Mouse (Mus musculus): ENCODE measurements at regions not wholly inside any gene's neighbourhood (a gene's known extent, or its start where the extent isn't known, plus 50 kb on each side); places are given as distances from the start of the nearest gene placed in this dataset.
"Not testable (repeated sequence)": the region's sequence is repeated elsewhere in the genome, so short reads cannot be mapped to it uniquely, and the experiment has no call there.

- DNase-seq (ENCODE audit: inconsistent age in 2 of 2, low spot score in 1 of 2): peak in 1 of 2 experiments; percentile 64
Observed at GRCm38 (mm10) chr3:21953416-21953810, 123.0 kb upstream of the Tbl1xr1 start.

GRCm38 (mm10) chr3:21955681-21956080 is 120.8 kb upstream of the Tbl1xr1 start:
- no peak for DNase-seq (ENCODE audit: inconsistent age in 2 of 2, low spot score in 1 of 2)

- not testable (repeated sequence) for DNase-seq (ENCODE audit: inconsistent age in 2 of 2, low spot score in 1 of 2)
Observed at GRCm38 (mm10) chr3:21957105-21957504, 119.3 kb upstream of the Tbl1xr1 start.

- DNase-seq (ENCODE audit: inconsistent age in 2 of 2, low spot score in 1 of 2): no peak
Observed at GRCm38 (mm10) chr3:21958595-21959286, 117.7 kb upstream of the Tbl1xr1 start.

- no peak for DNase-seq (ENCODE audit: inconsistent age in 2 of 2, low spot score in 1 of 2)
Observed at GRCm38 (mm10) chr3:21961091-21961490, 115.4 kb upstream of the Tbl1xr1 start.

GRCm38 (mm10) chr3:21961746-21962145 is 114.7 kb upstream of the Tbl1xr1 start:
- DNase-seq (ENCODE audit: inconsistent age in 2 of 2, low spot score in 1 of 2): no peak

- DNase-seq (ENCODE audit: inconsistent age in 2 of 2, low spot score in 1 of 2): peak; percentile 42 to 89
Observed at GRCm38 (mm10) chr3:21962360-21962782, 114.1 kb upstream of the Tbl1xr1 start.

- DNase-seq (ENCODE audit: inconsistent age in 2 of 2, low spot score in 1 of 2): peak in 1 of 2 experiments; percentile 68
Observed at GRCm38 (mm10) chr3:21962921-21963732, 113.3 kb upstream of the Tbl1xr1 start.

GRCm38 (mm10) chr3:21963733-21964351 is 112.6 kb upstream of the Tbl1xr1 start:
- peak in 1 of 2 experiments; percentile 47 for DNase-seq (ENCODE audit: inconsistent age in 2 of 2, low spot score in 1 of 2)

GRCm38 (mm10) chr3:21964438-21964837 is 112.0 kb upstream of the Tbl1xr1 start:
- DNase-seq (ENCODE audit: inconsistent age in 2 of 2, low spot score in 1 of 2): no peak

GRCm38 (mm10) chr3:21965556-21965955 is 110.9 kb upstream of the Tbl1xr1 start:
- no peak for DNase-seq (ENCODE audit: inconsistent age in 2 of 2, low spot score in 1 of 2)

- no peak for DNase-seq (ENCODE audit: inconsistent age in 2 of 2, low spot score in 1 of 2)
Observed at GRCm38 (mm10) chr3:21971731-21972130, 104.7 kb upstream of the Tbl1xr1 start.

- DNase-seq (ENCODE audit: inconsistent age in 2 of 2, low spot score in 1 of 2): no peak
Observed at GRCm38 (mm10) chr3:21973153-21973552, 103.3 kb upstream of the Tbl1xr1 start.

GRCm38 (mm10) chr3:21973681-21974080 is 102.8 kb upstream of the Tbl1xr1 start:
- DNase-seq (ENCODE audit: inconsistent age in 2 of 2, low spot score in 1 of 2): no peak

GRCm38 (mm10) chr3:21974766-21975165 is 101.7 kb upstream of the Tbl1xr1 start:
- DNase-seq (ENCODE audit: inconsistent age in 2 of 2, low spot score in 1 of 2): no peak

GRCm38 (mm10) chr3:21977775-21978174 is 98.7 kb upstream of the Tbl1xr1 start:
- no peak for DNase-seq (ENCODE audit: inconsistent age in 2 of 2, low spot score in 1 of 2)

GRCm38 (mm10) chr3:21982991-21983390 is 93.5 kb upstream of the Tbl1xr1 start:
- DNase-seq (ENCODE audit: inconsistent age in 2 of 2, low spot score in 1 of 2): no peak

- DNase-seq (ENCODE audit: inconsistent age in 2 of 2, low spot score in 1 of 2): no peak
Observed at GRCm38 (mm10) chr3:21983993-21984725, 92.3 kb upstream of the Tbl1xr1 start.

- DNase-seq (ENCODE audit: inconsistent age in 2 of 2, low spot score in 1 of 2): no peak
Observed at GRCm38 (mm10) chr3:21984807-21985206, 91.6 kb upstream of the Tbl1xr1 start.

- no peak for DNase-seq (ENCODE audit: inconsistent age in 2 of 2, low spot score in 1 of 2)
Observed at GRCm38 (mm10) chr3:21986164-21986892, 90.1 kb upstream of the Tbl1xr1 start.
